Mouse (Mus musculus) spleen, adult 2 months (tissue): Measurements from ENCODE around the gene Slc25a42.
"Not testable (repeated sequence)": the region's sequence is repeated elsewhere in the genome, so short reads cannot be mapped to it uniquely, and the experiment has no call there.

Experiments used
- CTCF ChIP-seq: fragments of 200-500 bp; IDR thresholded peaks from 2 replicates; pipeline ENCODE4 v1.5.1; 2011; ENCODE audit warnings: mild to moderate bottlenecking, inconsistent platforms; ENCODE audit not compliant: insufficient read depth, insufficient read length, insufficient replicate concordance; ENCODE audit errors: extremely low read depth
- POLR2A ChIP-seq: fragments of 200-500 bp; IDR thresholded peaks from 2 replicates; pipeline ENCODE4 v1.6.1; 2011; ENCODE audit warnings: low read depth, low read length, inconsistent platforms

DNA sequence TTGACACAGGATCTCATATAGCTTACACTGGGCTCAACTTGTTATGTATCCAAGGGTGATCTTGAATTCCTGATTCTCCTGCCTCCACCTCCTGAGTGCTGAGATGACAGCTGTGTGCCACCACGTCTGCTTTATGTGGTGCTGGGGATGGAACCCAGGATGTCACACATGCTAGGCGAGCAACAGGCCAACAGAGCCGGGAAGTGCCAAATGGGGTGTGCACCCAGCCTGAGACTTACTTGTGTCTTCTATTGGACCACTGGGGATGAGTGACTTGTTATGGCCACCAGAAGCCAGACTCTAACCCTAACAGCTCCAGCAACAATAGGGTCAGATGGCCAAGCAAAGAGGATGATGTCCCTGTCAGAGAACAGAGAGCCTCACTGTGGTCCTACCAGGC is 4.1 kb upstream of the Slc25a42 start:
- TF ChIP-seq CTCF, POLR2A: not testable (repeated sequence)
